Mouse (Mus musculus) testis, adult 2 months (tissue): ENCODE data around the gene Galnt17.

Experiments
- CTCF ChIP-seq: fragments of 200-500 bp; IDR thresholded peaks from 2 replicates; pipeline ENCODE4 v1.5.1; 2012; ENCODE audit warnings: low read depth, mild to moderate bottlenecking, inconsistent platforms, low read length, moderate library complexity; ENCODE audit not compliant: control insufficient read depth, insufficient read depth, insufficient replicate concordance
- POLR2A ChIP-seq: fragments of 200-500 bp; IDR thresholded peaks from 2 replicates; pipeline ENCODE4 v1.6.1; 2012; ENCODE audit warnings: low read depth, mild to moderate bottlenecking, inconsistent platforms, low read length, moderate library complexity; ENCODE audit not compliant: control insufficient read depth

- TF ChIP-seq CTCF (no peak), POLR2A (no peak)
These were observed 267.9 kb downstream of the Galnt17 start for GRCm38 (mm10) chr5:131040441-131040840.
